Mouse (Mus musculus): ENCODE data around the gene Kcnh4. TPM values are rescaled to one million over a fixed set of nuclear protein-coding genes. Genes with fewer than 3 reads are reported as not detected.

Kcnh4 gene
- total RNA-seq, 2 experiments from 2014 or later = 0.12 to 0.15 TPM

DNA sequence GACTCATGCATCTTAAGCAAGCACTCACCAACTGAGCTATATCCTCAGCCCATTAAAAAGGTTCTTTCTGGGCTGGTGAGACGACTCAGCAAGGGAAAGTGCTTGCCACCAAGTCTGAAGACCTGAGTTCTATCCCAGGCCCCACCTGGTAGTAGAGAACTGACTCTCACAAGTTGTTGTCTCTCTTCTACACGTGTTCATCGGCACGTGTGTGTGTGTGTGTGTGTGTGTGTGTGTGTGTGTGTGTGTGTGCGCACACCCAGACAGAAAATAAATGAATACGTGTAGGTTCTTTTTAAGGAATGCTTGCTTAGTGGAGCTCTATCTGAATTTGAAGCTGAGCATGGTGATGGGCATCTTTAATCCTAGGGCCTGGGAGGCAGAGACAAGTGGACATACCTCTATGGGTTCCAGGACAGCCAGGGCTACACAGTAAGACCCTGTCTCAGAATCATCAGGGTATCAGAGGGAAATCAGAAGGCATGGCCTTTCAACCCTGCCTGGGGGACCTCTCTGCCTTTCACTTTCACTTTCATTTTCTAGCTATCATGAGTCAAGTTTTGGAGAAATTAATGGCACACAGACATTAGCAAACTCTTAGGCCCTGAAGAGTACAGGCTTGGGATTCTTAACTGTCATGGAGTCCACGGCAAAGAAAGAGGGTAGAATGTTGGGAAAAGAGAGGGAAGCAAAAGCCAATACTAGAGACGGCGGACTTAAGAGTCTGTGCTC, 24.4 kb downstream of the Kcnh4 start:
- DNase-seq = no peak

GRCm38 (mm10) chr11:100730477-100731205, 29.1 kb downstream of the Kcnh4 start:
- no peak for DNase-seq

GRCm38 (mm10) chr11:100729976-100730375, 29.8 kb downstream of the Kcnh4 start:
- no peak for DNase-seq

- no peak for DNase-seq
Measured at GRCm38 (mm10) chr11:100728601-100729000, 31.1 kb downstream of the Kcnh4 start.

- DNase-seq = no peak
Measured at GRCm38 (mm10) chr11:100727201-100727600, 32.5 kb downstream of the Kcnh4 start.

GRCm38 (mm10) chr11:100724919-100725512, 34.7 kb downstream of the Kcnh4 start:
- DNase-seq = no peak

- DNase-seq = no peak
Measured at GRCm38 (mm10) chr11:100722493-100723028, 37.2 kb downstream of the Kcnh4 start.

GRCm38 (mm10) chr11:100721776-100722492, 37.8 kb downstream of the Kcnh4 start:
- no peak for DNase-seq

DNA sequence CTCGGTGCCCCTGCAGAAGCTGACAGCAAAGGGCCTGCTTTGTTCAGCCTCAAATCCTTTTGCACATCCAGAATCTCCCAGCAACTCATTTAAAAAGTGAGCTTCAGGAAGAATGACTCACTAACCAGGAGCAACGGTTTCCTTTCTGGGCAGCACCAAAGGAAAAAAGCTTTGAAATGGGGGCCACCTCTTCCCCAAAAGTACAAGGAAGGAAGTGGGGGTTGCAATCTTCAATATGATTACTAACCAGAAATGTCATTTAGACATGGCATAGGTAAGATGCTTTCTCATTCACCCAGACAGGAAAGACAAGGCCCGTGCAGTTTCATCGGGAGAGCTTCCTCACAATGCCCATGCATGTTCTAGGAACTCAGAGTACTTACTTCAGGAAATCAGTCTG, 38.5 kb downstream of the Kcnh4 start:
- DNase-seq = no peak

GRCm38 (mm10) chr11:100720345-100720744, 39.4 kb downstream of the Kcnh4 start:
- no peak for DNase-seq

DNA sequence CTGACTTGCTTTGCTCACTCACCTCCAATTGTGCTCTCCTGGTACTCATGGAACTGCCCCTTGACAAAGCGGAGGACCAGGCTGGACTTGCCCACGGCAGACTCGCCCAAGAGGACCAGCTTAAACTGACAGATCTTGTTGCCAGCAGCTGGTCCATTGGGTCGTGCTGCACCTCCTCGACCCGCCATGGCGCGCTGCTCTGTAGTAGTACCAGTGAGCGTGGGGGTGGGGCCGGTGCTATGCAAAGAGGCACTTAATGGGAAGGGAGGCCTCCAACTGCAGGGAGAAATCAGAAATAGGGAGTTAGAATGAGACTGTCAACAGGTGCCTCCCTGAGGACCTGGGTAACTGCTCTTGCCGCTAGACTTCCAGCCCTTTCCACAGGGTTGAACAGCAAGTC, 39.8 kb downstream of the Kcnh4 start:
- DNase-seq = no peak

- DNase-seq = no peak
Measured at GRCm38 (mm10) chr11:100719312-100719711, 40.4 kb downstream of the Kcnh4 start.

DNA sequence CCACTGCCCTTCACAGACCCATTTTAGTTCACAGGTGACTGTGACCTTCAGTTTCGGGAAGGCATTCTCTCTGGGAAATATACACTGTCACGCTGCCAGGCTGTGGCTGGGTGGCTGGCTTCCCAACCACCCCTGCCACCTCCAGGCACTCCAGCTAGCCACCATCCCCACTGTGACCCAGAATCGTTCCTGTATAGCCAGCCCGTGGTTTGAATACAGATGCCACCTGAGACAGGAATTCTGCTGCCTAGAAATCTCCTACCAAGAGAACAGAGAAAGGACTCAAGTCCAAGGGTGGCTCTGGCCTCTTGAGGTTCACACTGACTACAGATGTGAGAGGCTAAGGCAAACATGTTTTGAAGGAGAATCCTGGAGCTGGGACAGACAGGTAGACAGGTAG, 40.9 kb downstream of the Kcnh4 start:
- no peak for DNase-seq

GRCm38 (mm10) chr11:100718462-100718861, 41.3 kb downstream of the Kcnh4 start:
- DNase-seq = no peak

- DNase-seq = no peak
Measured at GRCm38 (mm10) chr11:100716649-100717048, 43.1 kb downstream of the Kcnh4 start.

DNA sequence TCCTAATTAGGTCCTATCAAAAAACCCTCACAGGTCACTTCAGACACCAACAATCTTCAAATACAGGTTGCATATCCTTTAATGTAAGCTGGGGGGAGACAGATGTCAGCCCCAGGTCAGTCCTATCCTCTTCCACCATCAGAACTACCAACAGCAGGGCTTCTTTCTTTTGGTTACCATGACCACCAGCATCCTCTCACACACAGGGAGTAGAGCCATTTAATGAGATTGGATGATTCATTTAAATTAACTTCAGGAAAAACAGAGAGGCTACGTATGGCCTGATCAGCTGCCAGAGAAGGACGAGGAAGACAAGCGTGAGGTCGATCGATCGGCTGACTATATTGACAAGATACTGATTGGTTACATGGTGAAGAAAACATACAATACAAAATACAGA, 44.8 kb downstream of the Kcnh4 start:
- no peak for DNase-seq

- DNase-seq = peak; percentile 90
Measured at GRCm38 (mm10) chr11:100714534-100714915, 45.2 kb downstream of the Kcnh4 start.

DNA sequence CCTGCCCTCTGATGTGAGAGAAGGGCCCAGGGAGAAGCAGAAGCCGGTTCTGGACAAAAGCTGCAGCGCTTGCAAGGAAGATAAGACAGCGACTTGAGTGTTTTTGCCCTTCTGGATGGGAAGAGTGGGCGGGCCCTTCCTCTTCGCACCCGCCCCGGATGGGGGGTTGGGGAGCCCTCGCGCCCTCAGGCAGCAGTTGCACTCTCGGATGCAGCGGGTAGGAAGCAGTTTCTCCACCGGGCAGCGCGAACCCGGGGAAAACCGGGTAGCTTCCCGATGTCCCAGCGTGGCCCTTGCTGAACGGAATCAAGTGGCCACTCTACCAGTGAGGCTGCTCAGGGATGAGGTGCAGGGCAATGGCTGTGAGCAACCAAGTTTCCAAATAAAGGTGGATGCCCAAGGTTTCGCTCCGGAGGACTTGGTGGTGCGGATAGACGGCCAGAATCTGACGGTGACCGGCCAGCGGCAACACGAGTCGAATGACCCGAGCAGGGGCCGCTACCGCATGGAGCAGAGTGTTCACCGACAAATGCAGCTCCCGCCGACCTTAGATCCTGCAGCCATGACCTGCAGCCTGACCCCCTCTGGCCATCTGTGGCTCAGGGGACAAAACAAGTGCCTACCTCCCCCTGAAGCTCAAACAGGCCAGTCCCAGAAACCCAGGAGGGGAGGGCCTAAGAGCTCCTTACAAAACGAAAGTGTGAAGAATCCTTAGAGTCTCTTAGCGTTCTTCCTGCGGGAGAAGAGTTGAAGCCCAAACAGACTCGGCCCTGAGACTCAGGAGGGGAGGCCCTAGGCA, 45.8 kb downstream of the Kcnh4 start, which contains the start of gene Hspb9:
Gene Hspb9, plus strand, starts transcription at position 116 of the 799 bp plus-strand sequence.
- DNase-seq = peak; percentile 83

DNA sequence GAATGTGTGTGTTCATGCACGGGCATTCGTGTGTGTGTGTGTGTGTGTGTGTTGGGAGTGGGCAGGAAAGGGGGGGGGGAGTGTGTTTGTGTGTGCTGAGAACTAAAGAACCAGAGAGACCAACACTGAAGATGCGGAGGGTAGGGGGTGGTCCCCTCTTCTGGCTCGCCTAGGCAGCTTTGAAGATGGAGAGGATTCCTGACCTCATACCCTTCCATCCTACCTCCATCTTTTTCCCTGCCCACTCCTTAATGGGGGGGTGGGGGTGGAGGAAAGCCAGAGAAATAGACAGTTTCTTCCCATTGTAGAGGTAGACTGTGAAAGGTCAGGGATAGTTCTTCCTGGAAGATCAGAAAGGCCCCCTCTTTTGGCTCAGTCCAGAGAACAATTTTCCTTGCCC, 46.6 kb downstream of the Kcnh4 start:
- DNase-seq = no peak

GRCm38 (mm10) chr11:100711783-100712615, 47.7 kb downstream of the Kcnh4 start, which contains the start of gene Kat2a:
TSS of gene Kat2a (minus strand) at chr11:100712465.
- DNase-seq = peak; percentile 92
